Mouse (Mus musculus) hindbrain, embryonic 15.5 days (tissue): ENCODE measurements around the gene Gm20517. TPM values are rescaled to one million over a fixed set of nuclear protein-coding genes. Genes with fewer than 3 reads are reported as not detected.

Source experiments
- ATAC-seq: fragments of 200-750 bp; cut with Nextera tagmentation; 2 replicates; pipeline ENCODE4 v1.8.0; 2017; ENCODE audit warnings: low read depth, moderate number of reproducible peaks, moderate TSS enrichment; ENCODE audit not compliant: low FRiP score
- H3K27ac ChIP-seq: fragments of 300-500 bp; sonication (generic); replicated peaks from 2 replicates; pipeline ENCODE4 v1.5.1; 2015; ENCODE audit warnings: mild to moderate bottlenecking, inconsistent platforms
- H3K27me3 ChIP-seq: fragments of 300-500 bp; sonication (generic); 2 replicates; pipeline ENCODE4 v1.6.1; 2015; ENCODE audit warnings: control low read depth, inconsistent platforms
- H3K36me3 ChIP-seq: fragments of 300-500 bp; sonication (generic); 2 replicates; pipeline ENCODE4 v1.6.1; 2015; ENCODE audit warnings: control low read depth, inconsistent platforms
- H3K4me1 ChIP-seq: fragments of 300-500 bp; sonication (generic); replicated peaks from 2 replicates; pipeline ENCODE4 v1.6.1; 2015; ENCODE audit warnings: control low read depth, inconsistent platforms
- H3K4me2 ChIP-seq: fragments of 300-500 bp; sonication (generic); 2 replicates; pipeline ENCODE4 v1.6.1; 2015; ENCODE audit warnings: moderate library complexity, mild to moderate bottlenecking, inconsistent platforms
- H3K4me3 ChIP-seq: fragments of 300-500 bp; sonication (generic); 2 replicates; pipeline ENCODE4 v1.5.1; 2015; ENCODE audit warnings: mild to moderate bottlenecking, inconsistent platforms
- H3K9ac ChIP-seq: fragments of 300-500 bp; sonication (generic); 2 replicates; pipeline ENCODE4 v1.6.1; 2015; ENCODE audit warnings: inconsistent platforms
- H3K9me3 ChIP-seq: fragments of 300-500 bp; sonication (generic); 2 replicates; pipeline ENCODE4 v1.6.1; 2016; ENCODE audit warnings: control low read depth, inconsistent platforms
- WGBS: fragments of 180-500 bp; shearing (Covaris S2); methylation state at CpG from one replicate; pipeline ENCODE4 v1.1.7; 2015; 5-methylcytosine and 5-hydroxymethylcytosine counted together
- polyA plus RNA-seq: library from polyadenylated mRNA; unstranded; fragments of >200 nt; fragmentation: Nextera tagmentation; extraction: Ambion mirVana; gene quantifications from 2 replicates; pipeline ENCODE4 v1.2.1, GENCODE M21; 2015

Gm20517 gene
- polyA plus RNA-seq = 2.0 and 2.5 TPM in 2 replicates

GRCm38 (mm10) chr17:47610849-47611660 is at the start of gene Gm20517, which contains the start of the genes Bysl and Med20:
TSS of gene Gm20517 (plus strand) at chr17:47611589.
TSS of gene Bysl (minus strand) at chr17:47611492.
TSS of gene Med20 (plus strand) at chr17:47611582.
- H3K4me1 ChIP-seq = peaks cover 35% of the 10 kb centered on the region
- peak within 1 kb of the TSS; percentile 81 for H3K27ac ChIP-seq
- ATAC-seq = peak; percentile 97
- H3K4me2 ChIP-seq = peak within 1 kb of the TSS; percentile 93
- H3K9me3 ChIP-seq = no peaks in the 10 kb centered on the region
- peak within 1 kb of the TSS; percentile 89 for H3K4me3 ChIP-seq
- peaks cover 15% of the 10 kb centered on the region for H3K36me3 ChIP-seq
- peak within 1 kb of the TSS; percentile 76 for H3K9ac ChIP-seq
- no peaks in the 10 kb centered on the region for H3K27me3 ChIP-seq
- under 1% methylated on average over 59 of the region's 59 CpGs for WGBS

- Histone ChIP-seq H3K9ac (no peak overlapping the region), H3K27ac (no peak overlapping the region), H3K4me3 (no peak overlapping the region), H3K4me1 (no peaks in the 10 kb centered on the region), H3K27me3 (no peaks in the 10 kb centered on the region), H3K4me2 (no peak overlapping the region), H3K36me3 (no peaks in the 10 kb centered on the region), H3K9me3 (no peaks in the 10 kb centered on the region)
- ATAC-seq = no peak
- 80% methylated on average over 6 of the region's 6 CpGs for WGBS
Measured at GRCm38 (mm10) chr17:47562875-47563274, 48.5 kb upstream of the Gm20517 start.

GRCm38 (mm10) chr17:47564612-47565011 is 46.8 kb upstream of the Gm20517 start:
- H3K4me1 ChIP-seq = no peaks in the 10 kb centered on the region
- H3K9me3 ChIP-seq = no peaks in the 10 kb centered on the region
- H3K9ac ChIP-seq = no peak overlapping the region
- H3K27ac ChIP-seq = no peak overlapping the region
- no peaks in the 10 kb centered on the region for H3K27me3 ChIP-seq
- no peak for ATAC-seq
- H3K4me3 ChIP-seq = no peak overlapping the region
- H3K36me3 ChIP-seq = no peaks in the 10 kb centered on the region
- no peak overlapping the region for H3K4me2 ChIP-seq
- 88% methylated on average over 5 of the region's 5 CpGs for WGBS

- H3K36me3 ChIP-seq = no peaks in the 10 kb centered on the region
- WGBS = 11% methylated on average over 2 of the region's 2 CpGs
- no peak for ATAC-seq
- H3K27me3 ChIP-seq = no peaks in the 10 kb centered on the region
- no peaks in the 10 kb centered on the region for H3K4me1 ChIP-seq
- no peak overlapping the region for H3K4me2 ChIP-seq
- no peak overlapping the region for H3K9ac ChIP-seq
- no peaks in the 10 kb centered on the region for H3K9me3 ChIP-seq
- no peak overlapping the region for H3K4me3 ChIP-seq
- no peak overlapping the region for H3K27ac ChIP-seq
Measured at GRCm38 (mm10) chr17:47566133-47566532, 45.3 kb upstream of the Gm20517 start.

GRCm38 (mm10) chr17:47567271-47567670 is 44.1 kb upstream of the Gm20517 start:
- WGBS = 66% methylated on average over 3 of the region's 3 CpGs
- Histone ChIP-seq H3K36me3 (no peaks in the 10 kb centered on the region), H3K27me3 (no peaks in the 10 kb centered on the region), H3K4me1 (no peaks in the 10 kb centered on the region), H3K9ac (no peak overlapping the region), H3K9me3 (no peaks in the 10 kb centered on the region), H3K4me3 (no peak overlapping the region), H3K27ac (no peak overlapping the region), H3K4me2 (no peak overlapping the region)
- ATAC-seq = no peak

GRCm38 (mm10) chr17:47568389-47568788 is 43.0 kb upstream of the Gm20517 start:
- Histone ChIP-seq H3K36me3 (no peaks in the 10 kb centered on the region), H3K27me3 (no peaks in the 10 kb centered on the region), H3K9ac (no peak overlapping the region), H3K4me2 (no peak overlapping the region), H3K9me3 (no peaks in the 10 kb centered on the region), H3K4me3 (no peak overlapping the region), H3K27ac (no peak overlapping the region), H3K4me1 (no peaks in the 10 kb centered on the region)
- ATAC-seq = no peak
- 92% methylated on average over 3 of the region's 3 CpGs for WGBS

- H3K4me2 ChIP-seq = no peak overlapping the region
- ATAC-seq = no peak
- H3K4me1 ChIP-seq = no peaks in the 10 kb centered on the region
- H3K27me3 ChIP-seq = no peaks in the 10 kb centered on the region
- 44% methylated on average over 10 of the region's 10 CpGs for WGBS
- H3K36me3 ChIP-seq = no peaks in the 10 kb centered on the region
- no peak overlapping the region for H3K9ac ChIP-seq
- H3K27ac ChIP-seq = no peak overlapping the region
- H3K9me3 ChIP-seq = no peaks in the 10 kb centered on the region
- no peak overlapping the region for H3K4me3 ChIP-seq
Measured at GRCm38 (mm10) chr17:47568951-47569527, 42.4 kb upstream of the Gm20517 start.

GRCm38 (mm10) chr17:47571621-47572020 is 39.8 kb upstream of the Gm20517 start:
- Histone ChIP-seq H3K27me3 (no peaks in the 10 kb centered on the region), H3K36me3 (no peaks in the 10 kb centered on the region), H3K4me1 (no peaks in the 10 kb centered on the region), H3K9ac (no peak overlapping the region), H3K4me2 (no peak overlapping the region), H3K27ac (no peak overlapping the region), H3K4me3 (no peak overlapping the region), H3K9me3 (no peaks in the 10 kb centered on the region)
- no peak for ATAC-seq
- 17% methylated on average over 7 of the region's 7 CpGs for WGBS

GRCm38 (mm10) chr17:47572436-47572835 is 39.0 kb upstream of the Gm20517 start:
- Histone ChIP-seq H3K4me2 (no peak overlapping the region), H3K36me3 (no peaks in the 10 kb centered on the region), H3K4me1 (no peaks in the 10 kb centered on the region), H3K27me3 (no peaks in the 10 kb centered on the region), H3K4me3 (no peak overlapping the region), H3K27ac (no peak overlapping the region), H3K9ac (no peak overlapping the region), H3K9me3 (no peaks in the 10 kb centered on the region)
- no peak for ATAC-seq

- Histone ChIP-seq H3K4me2 (no peak overlapping the region), H3K27ac (no peak overlapping the region), H3K36me3 (no peaks in the 10 kb centered on the region), H3K27me3 (no peaks in the 10 kb centered on the region), H3K9me3 (no peaks in the 10 kb centered on the region), H3K9ac (no peak overlapping the region), H3K4me1 (no peaks in the 10 kb centered on the region), H3K4me3 (no peak overlapping the region)
- 84% methylated on average over 8 of the region's 8 CpGs for WGBS
- no peak for ATAC-seq
Measured at GRCm38 (mm10) chr17:47574028-47574427, 37.4 kb upstream of the Gm20517 start.

- WGBS = 66% methylated on average over 11 of the region's 11 CpGs
Measured at GRCm38 (mm10) chr17:47574830-47575229, 36.6 kb upstream of the Gm20517 start.

GRCm38 (mm10) chr17:47578655-47579054 is 32.7 kb upstream of the Gm20517 start:
- Histone ChIP-seq H3K27ac (no peak overlapping the region), H3K4me3 (no peak overlapping the region), H3K4me2 (no peak overlapping the region), H3K4me1 (no peaks in the 10 kb centered on the region), H3K36me3 (no peaks in the 10 kb centered on the region), H3K9me3 (no peaks in the 10 kb centered on the region), H3K27me3 (no peaks in the 10 kb centered on the region), H3K9ac (no peak overlapping the region)
- WGBS = 87% methylated on average over 6 of the region's 6 CpGs
- ATAC-seq = no peak

More at GRCm38 (mm10) chr17:47574830-47575229, 36.6 kb upstream of the Gm20517 start:
- Histone ChIP-seq H3K36me3 (no peaks in the 10 kb centered on the region), H3K4me3 (no peak overlapping the region), H3K27me3 (no peaks in the 10 kb centered on the region), H3K4me2 (no peak overlapping the region), H3K9me3 (no peaks in the 10 kb centered on the region), H3K4me1 (no peaks in the 10 kb centered on the region), H3K9ac (no peak overlapping the region), H3K27ac (no peak overlapping the region)
- no peak for ATAC-seq
